Mouse (Mus musculus): Measurements from ENCODE around the gene Nat8f1.

DNA sequence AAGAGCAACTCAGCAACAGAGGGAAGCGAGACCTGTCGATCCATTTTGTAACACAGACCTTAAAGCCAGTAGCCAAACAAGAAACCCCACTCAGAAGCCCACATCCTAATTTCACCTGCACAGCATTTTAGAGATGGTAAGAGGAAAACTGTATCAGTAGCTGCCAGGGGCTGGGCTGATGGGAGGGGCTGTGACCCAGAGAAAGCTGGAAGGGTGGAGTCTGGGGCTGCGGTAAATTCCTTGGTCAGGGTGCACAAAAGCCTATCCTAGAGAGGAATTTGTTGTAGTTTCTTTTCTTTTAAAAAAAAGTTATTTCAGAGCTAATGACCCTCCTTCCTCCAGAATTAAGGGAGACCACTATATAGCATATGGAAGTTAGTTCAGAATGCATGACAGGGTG is 27.0 kb upstream of the Nat8f1 start:
- TF ChIP-seq CTCF (IDR thresholded peaks at IDR 0.05; ENCODE audit: extremely low read depth, insufficient read length, insufficient replicate concordance, low read depth, low read length), result no peak
- TF ChIP-seq POLR2A (IDR thresholded peaks at IDR 0.05; ENCODE audit: low read depth, low read length), result no peak

Measured in small intestine, adult 2 months (tissue).